Mouse (Mus musculus): ENCODE data around the gene Zswim5.

DNA sequence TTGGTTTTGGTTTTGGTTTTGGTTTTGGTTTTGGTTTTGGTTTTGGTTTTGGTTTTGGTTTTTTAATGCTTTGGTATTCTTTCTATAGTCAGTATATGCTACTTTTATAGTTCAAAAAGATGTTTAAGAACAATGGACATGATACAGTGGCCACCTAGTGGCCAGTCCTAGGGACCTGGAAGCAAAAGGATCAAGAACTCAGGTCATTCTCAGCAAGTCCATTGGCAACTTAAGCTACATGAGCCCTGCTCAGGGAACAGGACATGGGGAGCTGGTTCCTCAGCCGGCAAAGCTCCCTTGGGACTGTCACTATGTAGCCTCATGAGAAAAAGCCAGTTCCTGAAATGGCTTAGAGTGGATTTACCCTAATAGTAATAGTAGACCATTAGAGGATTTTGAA is 74.5 kb downstream of the Zswim5 start:
- TF ChIP-seq CTCF (IDR thresholded peaks at IDR 0.05; ENCODE audit: borderline replicate concordance, extremely low read depth, insufficient read depth, insufficient read length) = peak; percentile 42; the same call in 1 of the 2 replicates
- no peak for TF ChIP-seq POLR2A (IDR thresholded peaks at IDR 0.05; ENCODE audit: borderline replicate concordance, extremely low read depth, insufficient read depth, insufficient read length, poor library complexity, severe bottlenecking)

All from brain, embryonic 14.5 days (tissue).